Mouse (Mus musculus): Measurements from ENCODE around the gene Smco3. TPM values are rescaled to one million over a fixed set of nuclear protein-coding genes. Genes with fewer than 3 reads are reported as not detected.
"Not testable (repeated sequence)": the region's sequence is repeated elsewhere in the genome, so short reads cannot be mapped to it uniquely, and the experiment has no call there.

The Smco3 gene
- 0.05 TPM in 1 of 2 replicates, not detected in the other for polyA plus RNA-seq (2012; rRNA removed)

GRCm38 (mm10) chr6:136835352-136835751 is at the start of gene Smco3:
Gene Smco3 (minus strand): TSS chr6:136835452.
- no peak for TF ChIP-seq CTCF (IDR thresholded peaks at IDR 0.05; ENCODE audit: insufficient read depth, low read length)
- no peak for TF ChIP-seq POLR2A (IDR thresholded peaks at IDR 0.05; ENCODE audit: borderline replicate concordance, extremely low read depth, low read depth, low read length)
- no peak for DNase-seq
- 43% methylated on average over 4 of the region's 4 CpGs for WGBS
- H3K4me3 ChIP-seq (replicated peaks; ENCODE audit: extremely low read depth, low read depth, low read length), result no peak within 1 kb of the TSS
- H3K4me1 ChIP-seq (ENCODE audit: control insufficient read depth, insufficient read depth, low read length), result no peaks in the 10 kb centered on the region

- H3K4me3 ChIP-seq (replicated peaks; ENCODE audit: extremely low read depth, low read depth, low read length); DNase-seq; H3K4me1 ChIP-seq (ENCODE audit: control insufficient read depth, insufficient read depth, low read length): not testable (repeated sequence)
- 45% methylated on average over 1 of the region's 1 CpGs for WGBS
Measured at GRCm38 (mm10) chr6:136884766-136885165, 49.5 kb upstream of the Smco3 start.

- TF ChIP-seq POLR2A (IDR thresholded peaks at IDR 0.05; ENCODE audit: borderline replicate concordance, extremely low read depth, low read depth, low read length), result no peak
- DNase-seq, result no peak
- no peak overlapping the region for H3K4me3 ChIP-seq (replicated peaks; ENCODE audit: extremely low read depth, low read depth, low read length)
- 77% methylated on average over 6 of the region's 6 CpGs for WGBS
- H3K4me1 ChIP-seq (ENCODE audit: control insufficient read depth, insufficient read depth, low read length), result peaks cover 7% of the 10 kb centered on the region; the same call in 1 of the 2 replicates
Measured at GRCm38 (mm10) chr6:136883961-136884360, 48.7 kb upstream of the Smco3 start.

GRCm38 (mm10) chr6:136883431-136883915 is 48.2 kb upstream of the Smco3 start:
- H3K4me1 ChIP-seq (ENCODE audit: control insufficient read depth, insufficient read depth, low read length), result peaks cover 5% of the 10 kb centered on the region; the same call in 1 of the 2 replicates
- no peak for DNase-seq
- TF ChIP-seq CTCF (IDR thresholded peaks at IDR 0.05; ENCODE audit: insufficient read depth, low read length) (no peak), POLR2A (IDR thresholded peaks at IDR 0.05; ENCODE audit: borderline replicate concordance, extremely low read depth, low read depth, low read length) (no peak)
- H3K4me3 ChIP-seq (replicated peaks; ENCODE audit: extremely low read depth, low read depth, low read length), result no peak overlapping the region
- 61% methylated on average over 3 of the region's 3 CpGs for WGBS

DNA sequence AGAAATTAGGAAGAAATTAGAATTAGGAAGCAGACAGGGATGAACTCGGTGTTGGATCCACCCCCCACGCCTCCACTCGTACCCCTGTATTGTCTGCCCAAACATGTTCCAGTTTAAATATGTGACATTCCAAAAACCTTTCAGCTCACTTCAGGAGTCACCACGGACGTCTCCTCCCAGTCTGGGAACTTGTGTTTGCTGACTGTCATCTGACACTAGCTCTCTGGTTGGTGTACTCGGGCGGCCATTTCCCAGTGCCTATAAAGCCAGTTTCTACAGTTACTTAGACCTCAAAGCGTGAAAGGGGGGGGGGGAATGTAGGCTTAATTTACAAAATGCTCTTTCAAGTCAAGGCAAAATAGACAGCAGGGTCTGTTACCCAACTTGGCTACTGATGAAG is 46.4 kb upstream of the Smco3 start:
- TF ChIP-seq CTCF (IDR thresholded peaks at IDR 0.05; ENCODE audit: insufficient read depth, low read length) (no peak), POLR2A (IDR thresholded peaks at IDR 0.05; ENCODE audit: borderline replicate concordance, extremely low read depth, low read depth, low read length) (no peak)
- Histone ChIP-seq H3K4me1 (ENCODE audit: control insufficient read depth, insufficient read depth, low read length) (no peaks in the 10 kb centered on the region), H3K4me3 (replicated peaks; ENCODE audit: extremely low read depth, low read depth, low read length) (no peak overlapping the region)
- no peak for DNase-seq
- WGBS, result 58% methylated on average over 8 of the region's 8 CpGs

DNA sequence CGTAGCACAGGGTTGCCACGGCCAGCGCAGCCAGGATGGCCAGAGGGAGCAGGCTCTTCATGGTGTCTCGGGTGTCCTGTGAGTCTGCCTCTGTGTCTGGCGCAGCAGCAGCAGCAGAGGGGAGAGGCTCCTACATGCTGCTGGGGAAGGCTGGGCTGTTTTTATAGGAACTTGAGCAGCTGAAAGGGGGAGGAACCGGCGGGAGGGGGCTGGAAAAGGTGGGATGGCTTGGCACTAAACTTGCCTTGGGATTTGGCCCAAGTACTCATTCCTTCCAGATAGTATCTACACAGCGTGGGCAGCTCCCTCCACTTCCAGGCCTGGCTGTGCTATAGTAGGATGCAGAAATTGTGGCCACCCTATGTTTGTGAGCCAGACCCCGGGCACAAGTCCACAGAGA is 40.4 kb upstream of the Smco3 start, which contains the start of gene Mgp:
Gene Mgp, minus strand, starts transcription at position 154 of the 400 bp plus-strand sequence.
- 25% methylated on average over 9 of the region's 9 CpGs for WGBS
- TF ChIP-seq CTCF (IDR thresholded peaks at IDR 0.05; ENCODE audit: insufficient read depth, low read length), result no peak
- TF ChIP-seq POLR2A (IDR thresholded peaks at IDR 0.05; ENCODE audit: borderline replicate concordance, extremely low read depth, low read depth, low read length), result peak; percentile 98
- peak; percentile 26 for DNase-seq
- peak within 1 kb of the TSS; percentile 66 for H3K4me3 ChIP-seq (replicated peaks; ENCODE audit: extremely low read depth, low read depth, low read length)
- H3K4me1 ChIP-seq (ENCODE audit: control insufficient read depth, insufficient read depth, low read length), result no peaks in the 10 kb centered on the region

DNA sequence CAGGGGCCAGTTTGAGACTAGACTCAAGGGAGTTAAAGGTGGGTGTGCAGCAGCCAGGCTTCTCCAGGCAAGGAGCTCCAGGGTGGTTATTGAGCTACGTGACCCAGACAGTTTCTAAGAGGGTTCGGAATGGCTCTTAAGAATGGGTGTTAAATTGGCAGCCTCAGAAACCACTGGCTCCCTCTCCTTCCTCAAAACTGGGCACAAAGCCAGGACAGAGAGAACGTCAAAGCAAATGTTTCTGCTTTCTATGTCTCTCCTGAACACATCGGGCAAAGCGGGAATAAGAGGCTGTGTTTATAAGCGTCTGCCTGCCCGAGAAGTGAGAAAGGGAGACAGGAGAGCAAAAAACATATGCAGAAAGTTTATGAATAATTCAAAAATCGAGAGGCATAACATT is 39.3 kb upstream of the Smco3 start:
- peak overlapping the region; percentile 66 for H3K4me3 ChIP-seq (replicated peaks; ENCODE audit: extremely low read depth, low read depth, low read length)
- DNase-seq, result no peak
- WGBS, result 14% methylated on average over 8 of the region's 8 CpGs
- H3K4me1 ChIP-seq (ENCODE audit: control insufficient read depth, insufficient read depth, low read length), result no peaks in the 10 kb centered on the region
- no peak for TF ChIP-seq CTCF (IDR thresholded peaks at IDR 0.05; ENCODE audit: insufficient read depth, low read length)
- peak; percentile 46; the same call in 1 of the 2 replicates for TF ChIP-seq POLR2A (IDR thresholded peaks at IDR 0.05; ENCODE audit: borderline replicate concordance, extremely low read depth, low read depth, low read length)

- DNase-seq, result no peak
- Histone ChIP-seq H3K4me3 (replicated peaks; ENCODE audit: extremely low read depth, low read depth, low read length) (no peak overlapping the region), H3K4me1 (ENCODE audit: control insufficient read depth, insufficient read depth, low read length) (no peaks in the 10 kb centered on the region)
- 54% methylated on average over 5 of the region's 5 CpGs for WGBS
- TF ChIP-seq POLR2A (IDR thresholded peaks at IDR 0.05; ENCODE audit: borderline replicate concordance, extremely low read depth, low read depth, low read length), result no peak
- no peak for TF ChIP-seq CTCF (IDR thresholded peaks at IDR 0.05; ENCODE audit: insufficient read depth, low read length)
Measured at GRCm38 (mm10) chr6:136868921-136869320, 33.7 kb upstream of the Smco3 start.

DNA sequence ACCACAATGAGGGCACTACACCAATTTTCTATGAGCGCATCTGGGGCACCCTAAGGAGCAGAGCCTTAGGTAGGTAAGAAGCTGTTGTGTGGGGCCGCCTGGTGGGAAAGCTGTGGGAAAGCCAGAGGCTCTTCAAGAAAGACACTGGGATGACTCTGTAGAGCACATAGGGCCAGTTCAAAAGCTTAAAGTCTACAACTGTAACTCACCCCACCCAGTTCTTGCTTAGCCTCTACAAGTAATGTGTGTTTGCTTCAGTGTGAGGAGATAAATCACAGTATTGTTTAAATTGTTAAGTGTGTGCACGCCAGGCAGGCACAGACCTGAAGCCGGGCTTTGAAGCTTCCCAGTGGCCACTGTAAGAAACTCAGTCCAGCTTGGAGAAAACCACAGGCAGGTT is 30.9 kb upstream of the Smco3 start:
- DNase-seq, result no peak
- no peaks in the 10 kb centered on the region for H3K4me1 ChIP-seq (ENCODE audit: control insufficient read depth, insufficient read depth, low read length)
- no peak overlapping the region for H3K4me3 ChIP-seq (replicated peaks; ENCODE audit: extremely low read depth, low read depth, low read length)
- TF ChIP-seq POLR2A (IDR thresholded peaks at IDR 0.05; ENCODE audit: borderline replicate concordance, extremely low read depth, low read depth, low read length) (no peak), CTCF (IDR thresholded peaks at IDR 0.05; ENCODE audit: insufficient read depth, low read length) (no peak)
- WGBS, result 62% methylated on average over 4 of the region's 4 CpGs

DNA sequence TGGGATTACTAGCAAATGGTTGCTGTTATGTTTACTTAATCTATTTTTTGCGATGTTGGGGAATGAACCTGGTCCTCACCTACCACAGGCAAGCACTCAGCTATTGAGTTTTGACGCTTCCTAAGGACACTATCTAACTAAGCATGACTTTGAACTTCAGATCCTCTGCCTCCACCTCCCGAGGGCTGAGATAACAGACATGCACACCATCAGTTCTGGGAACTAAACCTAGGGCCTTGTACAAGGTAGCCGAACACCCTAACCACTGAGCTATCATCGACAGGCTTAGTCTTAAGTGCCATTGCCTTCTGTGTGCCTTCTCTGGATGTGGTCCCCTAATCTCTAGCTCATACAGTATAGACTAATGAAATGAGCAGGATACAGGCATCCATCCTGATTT is 30.1 kb upstream of the Smco3 start:
- Histone ChIP-seq H3K4me1 (ENCODE audit: control insufficient read depth, insufficient read depth, low read length) (no peaks in the 10 kb centered on the region), H3K4me3 (replicated peaks; ENCODE audit: extremely low read depth, low read depth, low read length) (no peak overlapping the region)
- 90% methylated on average over 5 of the region's 5 CpGs for WGBS
- TF ChIP-seq POLR2A (IDR thresholded peaks at IDR 0.05; ENCODE audit: borderline replicate concordance, extremely low read depth, low read depth, low read length) (no peak), CTCF (IDR thresholded peaks at IDR 0.05; ENCODE audit: insufficient read depth, low read length) (no peak)
- DNase-seq, result no peak

All from lung, adult 2 months (tissue).